Mouse (Mus musculus): Measurements from ENCODE around the gene Gm12253. TPM values are rescaled to one million over a fixed set of nuclear protein-coding genes. Genes with fewer than 3 reads are reported as not detected.

Gm12253 gene
- not detected in 2 replicates for polyA plus RNA-seq (2012; ENCODE audit: low replicate concordance)

DNA sequence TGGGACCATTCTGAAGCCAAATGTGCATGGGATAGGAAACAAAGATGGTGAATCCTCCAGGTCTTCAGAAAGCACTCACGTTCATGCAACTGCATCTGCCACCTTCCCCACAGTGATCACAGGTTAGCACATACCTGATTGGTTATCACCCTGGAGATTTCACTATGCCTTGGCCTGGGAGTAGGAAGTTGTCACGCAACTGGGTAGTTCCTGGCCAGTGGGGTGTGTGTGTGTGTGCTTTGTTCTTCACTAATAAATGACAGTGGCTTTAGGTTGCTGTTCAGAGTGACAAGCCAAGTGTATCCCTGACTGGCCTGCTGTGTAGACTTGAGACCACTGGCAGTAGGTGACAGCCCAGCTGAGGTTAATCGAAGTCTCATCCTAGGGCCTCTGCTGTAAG is at the start of gene Gm12253:
TSS of gene Gm12253 (plus strand) at position 301 of the 400 bp plus-strand sequence.

DNA sequence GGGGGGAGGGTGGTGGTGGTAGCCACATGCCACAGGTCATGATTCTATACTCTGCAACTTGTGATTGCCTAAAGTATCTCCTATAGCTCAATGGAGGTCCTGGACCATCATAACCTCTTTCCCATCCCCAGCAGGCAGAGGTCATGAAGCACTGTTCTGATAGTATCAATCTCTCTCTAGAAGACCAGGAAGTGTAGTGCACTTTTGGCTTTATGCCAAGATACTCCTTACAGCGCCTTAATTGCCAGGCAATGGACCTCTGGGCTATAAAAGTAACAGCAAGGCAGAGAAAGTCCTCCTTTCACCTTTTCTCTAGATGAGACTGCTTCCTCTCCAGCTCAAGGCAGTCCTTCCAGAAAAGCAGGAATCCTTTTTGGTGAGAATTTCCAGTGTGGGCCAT is 11.5 kb upstream of the Gm12253 start, which contains the start of gene 1810065E05Rik:
TSS of gene 1810065E05Rik (plus strand) at position 297 of the 400 bp plus-strand sequence.

DNA sequence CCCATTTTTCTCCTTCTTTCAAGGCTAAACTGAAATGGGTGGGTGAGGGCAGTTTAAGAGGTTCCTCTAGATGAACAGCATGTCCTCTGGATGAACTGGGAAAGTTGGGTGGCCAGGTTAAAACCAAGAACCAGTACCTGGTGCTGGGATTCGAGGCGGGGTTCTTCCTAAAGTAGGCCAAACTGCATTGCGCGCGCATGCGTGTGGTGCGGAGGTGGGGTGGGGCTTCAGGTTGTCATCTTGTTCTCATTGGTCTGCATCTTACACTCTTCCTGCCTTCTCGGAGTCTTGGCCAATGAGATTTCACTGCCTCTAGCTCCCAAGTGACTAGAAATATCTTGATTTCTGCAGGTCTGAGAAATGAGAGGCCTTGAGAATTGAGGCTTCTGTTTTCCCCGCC is 20.4 kb downstream of the Gm12253 start, which contains the start of gene Lypd9:
TSS of gene Lypd9 (minus strand) at position 165 of the 400 bp plus-strand sequence.

DNA sequence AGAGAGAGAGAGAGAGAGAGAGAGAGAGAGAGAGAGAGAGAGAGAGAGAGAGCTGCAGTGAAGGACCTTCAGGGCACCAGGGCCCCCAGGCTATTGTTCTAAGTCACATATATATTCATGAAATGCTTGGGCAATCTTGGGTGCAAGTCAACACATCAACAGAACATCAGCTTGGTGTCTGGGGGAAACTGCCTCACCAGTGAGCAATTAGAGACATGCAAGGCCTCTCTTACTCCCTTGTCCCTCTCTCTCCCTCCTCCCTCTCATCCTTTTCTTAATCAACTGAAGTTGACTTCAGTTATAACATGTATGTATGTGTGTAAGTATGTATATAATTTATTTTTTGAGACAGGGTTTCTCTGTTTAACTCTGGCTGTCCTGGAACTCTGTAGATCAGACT is 29.8 kb downstream of the Gm12253 start, which contains the start of gene Olfr30:
TSS of gene Olfr30 (minus strand) at position 101 of the 400 bp plus-strand sequence.

Other genes starting within 250 kb of the Gm12253 start
- gene Igtp, start 233.0 kb upstream of the Gm12253 start, polyA plus RNA-seq (2012; ENCODE audit: low replicate concordance): 6.0 and 12.5 TPM in 2 replicates
- gene Irgm2, start 232.9 kb upstream of the Gm12253 start, polyA plus RNA-seq (2012; ENCODE audit: low replicate concordance): 1.2 and 4.8 TPM in 2 replicates
- gene 4930438A08Rik, start 157.8 kb upstream of the Gm12253 start, polyA plus RNA-seq (2012; ENCODE audit: low replicate concordance): 0.19 and 0.25 TPM in 2 replicates
- 9.7 and 23.0 TPM in 2 replicates for gene Zfp692, start 125.5 kb upstream of the Gm12253 start, polyA plus RNA-seq (2012; ENCODE audit: low replicate concordance)
- 9.4 and 11.8 TPM in 2 replicates for gene Zfp672, start 102.2 kb upstream of the Gm12253 start, polyA plus RNA-seq (2012; ENCODE audit: low replicate concordance)
- gene Sh3bp5l, start 101.8 kb upstream of the Gm12253 start, polyA plus RNA-seq (2012; ENCODE audit: low replicate concordance): 18.6 and 31.9 TPM in 2 replicates
- gene Lypd8, start 53.5 kb upstream of the Gm12253 start, polyA plus RNA-seq (2012; ENCODE audit: low replicate concordance): not detected in 2 replicates
- not detected in 2 replicates for gene 1810065E05Rik, start 11.4 kb upstream of the Gm12253 start, polyA plus RNA-seq (2012; ENCODE audit: low replicate concordance)
- not detected in 2 replicates for gene Lypd9, start 20.4 kb downstream of the Gm12253 start, polyA plus RNA-seq (2012; ENCODE audit: low replicate concordance)
- not detected in 2 replicates for gene Olfr30, start 29.7 kb downstream of the Gm12253 start, polyA plus RNA-seq (2012; ENCODE audit: low replicate concordance)
- not detected in 2 replicates for gene Olfr332, start 60.0 kb downstream of the Gm12253 start, polyA plus RNA-seq (2012; ENCODE audit: low replicate concordance)
- gene Olfr331, start 70.0 kb downstream of the Gm12253 start, polyA plus RNA-seq (2012; ENCODE audit: low replicate concordance): not detected in 2 replicates
- gene Olfr330, start 102.3 kb downstream of the Gm12253 start, polyA plus RNA-seq (2012; ENCODE audit: low replicate concordance): not detected in 2 replicates
- gene Olfr329-ps, start 113.9 kb downstream of the Gm12253 start, polyA plus RNA-seq (2012; ENCODE audit: low replicate concordance): not detected in 2 replicates
- not detected in 2 replicates for gene Olfr328, start 123.1 kb downstream of the Gm12253 start, polyA plus RNA-seq (2012; ENCODE audit: low replicate concordance)
- not detected in 2 replicates for gene Olfr224, start 138.0 kb downstream of the Gm12253 start, polyA plus RNA-seq (2012; ENCODE audit: low replicate concordance)
- gene Olfr325, start 145.2 kb downstream of the Gm12253 start, polyA plus RNA-seq (2012; ENCODE audit: low replicate concordance): not detected in 2 replicates
- gene Olfr324, start 162.6 kb downstream of the Gm12253 start, polyA plus RNA-seq (2012; ENCODE audit: low replicate concordance): not detected in 2 replicates
- not detected in 2 replicates for gene 2210407C18Rik, start 183.5 kb downstream of the Gm12253 start, polyA plus RNA-seq (2012; ENCODE audit: low replicate concordance)
- gene Olfr323, start 197.9 kb downstream of the Gm12253 start, polyA plus RNA-seq (2012; ENCODE audit: low replicate concordance): 0.18 TPM in 1 of 2 replicates, not detected in the other
- 0.15 and 5.6 TPM in 2 replicates for gene Trim58, start 207.9 kb downstream of the Gm12253 start, polyA plus RNA-seq (2012; ENCODE audit: low replicate concordance)
- gene Olfr322, start 226.2 kb downstream of the Gm12253 start, polyA plus RNA-seq (2012; ENCODE audit: low replicate concordance): 0.03 TPM in 1 of 2 replicates, not detected in the other
- not detected in 2 replicates for gene Olfr320, start 248.5 kb downstream of the Gm12253 start, polyA plus RNA-seq (2012; ENCODE audit: low replicate concordance)